Mouse (Mus musculus) monocyte, adult 2 months (primary cell): ENCODE measurements around the gene Foxa2.

Source experiments
- DNase-seq, 2 experiments: peaks; one replicate each; pipeline ENCODE4 v3.0.0; 2022; ENCODE audit warnings: low spot score in 2 of 2, low read depth in 1 of 2

Foxa2 gene

GRCm38 (mm10) chr2:148046799-148047165 lies at the start of gene Foxa2:
Gene Foxa2, minus strand, starts transcription at chr2:148046969.
- DNase-seq: no peak

GRCm38 (mm10) chr2:148092089-148092488 lies 45.3 kb upstream of the Foxa2 start:
- DNase-seq: no peak

GRCm38 (mm10) chr2:148091657-148092056 lies 44.9 kb upstream of the Foxa2 start:
- DNase-seq: no peak

DNA sequence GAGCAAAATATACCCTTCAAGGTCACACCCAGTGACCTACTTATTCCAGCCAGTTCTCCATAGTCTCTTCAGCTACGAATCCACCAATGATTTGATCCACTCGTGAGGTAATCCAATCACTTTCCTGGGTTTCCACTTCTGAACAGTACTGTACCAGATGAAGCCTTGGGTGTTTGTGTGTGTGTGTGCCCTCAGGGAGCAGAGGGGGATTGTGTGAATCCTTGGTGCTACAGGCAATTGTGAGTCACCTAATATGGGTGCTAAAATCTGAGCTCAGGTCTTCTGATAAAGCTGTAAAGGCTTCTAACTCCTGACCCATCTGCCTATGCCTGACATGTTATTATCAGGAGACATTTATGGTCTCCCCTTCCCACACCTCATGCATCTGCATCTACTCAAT lies 43.3 kb upstream of the Foxa2 start:
- DNase-seq: no peak

GRCm38 (mm10) chr2:148085529-148085928 lies 38.8 kb upstream of the Foxa2 start:
- DNase-seq: no peak

GRCm38 (mm10) chr2:148085126-148085525 lies 38.4 kb upstream of the Foxa2 start:
- DNase-seq: no peak

- DNase-seq: no peak
Measured at GRCm38 (mm10) chr2:148082283-148082682, 35.5 kb upstream of the Foxa2 start.

GRCm38 (mm10) chr2:148060705-148061104 lies 13.9 kb upstream of the Foxa2 start:
- no peak for DNase-seq

DNA sequence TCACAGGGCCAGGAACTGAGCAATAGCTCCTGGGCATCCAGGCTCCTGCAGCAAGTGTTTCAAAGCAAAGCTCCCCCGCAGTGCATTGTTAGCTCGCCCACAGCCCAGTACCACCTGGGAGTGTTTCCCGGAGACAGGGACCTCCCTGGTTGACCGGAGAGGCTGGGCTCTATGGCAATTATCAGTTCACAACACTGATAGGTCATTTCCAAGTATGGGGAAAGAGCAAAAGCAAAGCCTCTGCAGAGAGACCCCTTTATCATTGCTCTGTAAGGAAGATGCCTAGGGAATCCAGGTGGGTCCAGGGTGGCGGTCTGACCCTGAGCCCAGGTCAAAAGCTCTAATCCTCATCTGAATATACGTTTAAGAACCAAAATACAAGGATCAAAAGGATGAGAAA lies 6.6 kb upstream of the Foxa2 start:
- no peak for DNase-seq

DNA sequence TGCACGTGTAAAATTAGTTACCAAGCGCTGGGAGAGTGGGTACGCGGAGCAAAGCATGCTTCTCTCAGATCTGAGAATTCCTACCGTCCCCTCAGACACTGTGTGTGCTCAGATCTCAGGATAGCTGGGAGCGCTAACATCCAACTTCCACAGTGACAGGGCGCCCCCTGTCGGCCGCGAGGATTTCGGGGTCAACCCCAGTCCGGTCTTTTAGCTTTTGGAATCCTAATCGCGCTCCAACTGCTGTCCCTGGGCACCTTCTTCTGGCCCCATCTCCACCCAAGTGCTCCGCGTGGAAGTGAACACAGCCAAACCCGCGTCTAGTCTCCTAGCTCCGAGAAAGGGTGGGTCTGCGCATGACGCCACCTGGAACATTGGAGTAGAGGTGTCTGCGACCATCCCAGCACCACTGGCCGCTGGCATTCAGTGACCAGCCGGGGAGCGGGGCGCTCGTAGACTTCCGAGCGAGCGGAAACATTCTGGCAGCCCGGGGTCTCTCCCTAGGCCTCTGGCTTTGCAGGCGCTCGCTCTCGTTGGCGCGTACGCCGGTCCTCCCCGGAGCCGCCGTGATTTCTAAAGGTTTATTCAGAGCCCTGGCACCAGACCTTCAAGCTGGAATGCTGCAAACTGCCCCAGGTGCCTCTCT lies 1.8 kb upstream of the Foxa2 start:
- DNase-seq: no peak

DNA sequence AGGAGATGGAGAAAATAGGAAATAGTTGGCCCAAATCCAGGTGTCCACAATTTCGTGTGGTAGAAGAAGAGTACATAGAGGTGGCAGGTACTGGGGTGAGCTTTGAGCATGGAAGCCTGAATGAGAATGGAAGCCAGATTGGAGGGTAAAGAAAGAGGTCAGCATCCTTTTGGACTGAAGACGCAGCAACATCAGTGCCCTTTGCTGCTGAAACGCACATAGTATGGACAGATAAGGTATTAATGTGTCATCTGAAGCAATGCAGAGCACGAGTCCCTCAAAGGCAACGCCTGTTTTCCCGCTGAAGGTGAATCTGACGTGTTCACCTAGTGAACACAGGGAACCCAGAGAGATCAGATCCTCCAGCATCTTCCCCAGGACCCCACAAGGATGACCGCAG lies 842 bp upstream of the Foxa2 start:
- no peak for DNase-seq

DNA sequence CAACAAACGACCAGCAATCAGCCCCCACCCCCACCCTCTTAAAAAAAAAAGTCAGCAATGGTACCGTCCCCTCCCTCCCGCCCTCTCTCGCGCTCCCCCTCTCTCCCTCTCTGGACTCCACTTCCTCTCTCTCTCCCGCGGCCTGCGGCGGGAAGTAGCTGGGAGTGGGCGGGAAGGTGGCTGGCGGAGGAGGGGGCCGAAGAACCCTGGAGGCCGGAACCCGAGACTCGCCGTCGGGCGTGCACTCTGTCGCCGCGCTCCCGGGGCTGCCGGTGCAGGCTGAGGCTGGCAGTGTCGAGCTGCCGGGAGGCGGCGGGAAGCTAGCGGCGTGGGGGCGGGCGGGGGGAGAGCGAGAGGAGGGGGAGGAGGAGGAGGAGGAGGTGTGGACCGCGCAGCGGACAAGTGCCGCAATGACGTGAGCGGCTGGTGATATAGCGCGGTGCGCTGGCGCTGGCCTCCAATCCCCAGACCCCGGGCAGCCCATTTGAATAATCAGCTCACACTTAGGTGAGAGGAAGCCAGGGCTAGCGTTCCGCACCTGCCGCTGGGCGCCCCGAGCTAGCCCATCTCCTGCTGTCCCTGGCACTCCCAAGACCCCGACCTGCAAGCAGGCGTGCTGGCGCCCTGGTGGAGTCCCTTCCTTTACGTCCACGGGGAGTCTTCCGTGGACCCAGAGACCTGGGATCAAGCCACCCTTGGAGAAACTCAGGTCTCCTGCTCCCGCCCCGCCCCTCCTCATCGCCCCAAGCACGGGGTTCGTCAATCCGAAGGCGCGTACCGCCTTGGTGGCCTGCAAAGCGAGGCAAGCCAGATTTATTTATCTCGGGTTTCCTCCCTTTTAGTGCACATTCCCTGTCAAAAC lies 601 bp downstream of the Foxa2 start:
- DNase-seq: no peak

GRCm38 (mm10) chr2:148045543-148045936 lies 1.2 kb downstream of the Foxa2 start:
- no peak for DNase-seq

- DNase-seq: no peak
Measured at GRCm38 (mm10) chr2:148044877-148045539, 1.8 kb downstream of the Foxa2 start.

GRCm38 (mm10) chr2:148043976-148044876 lies 2.5 kb downstream of the Foxa2 start:
- DNase-seq: no peak

DNA sequence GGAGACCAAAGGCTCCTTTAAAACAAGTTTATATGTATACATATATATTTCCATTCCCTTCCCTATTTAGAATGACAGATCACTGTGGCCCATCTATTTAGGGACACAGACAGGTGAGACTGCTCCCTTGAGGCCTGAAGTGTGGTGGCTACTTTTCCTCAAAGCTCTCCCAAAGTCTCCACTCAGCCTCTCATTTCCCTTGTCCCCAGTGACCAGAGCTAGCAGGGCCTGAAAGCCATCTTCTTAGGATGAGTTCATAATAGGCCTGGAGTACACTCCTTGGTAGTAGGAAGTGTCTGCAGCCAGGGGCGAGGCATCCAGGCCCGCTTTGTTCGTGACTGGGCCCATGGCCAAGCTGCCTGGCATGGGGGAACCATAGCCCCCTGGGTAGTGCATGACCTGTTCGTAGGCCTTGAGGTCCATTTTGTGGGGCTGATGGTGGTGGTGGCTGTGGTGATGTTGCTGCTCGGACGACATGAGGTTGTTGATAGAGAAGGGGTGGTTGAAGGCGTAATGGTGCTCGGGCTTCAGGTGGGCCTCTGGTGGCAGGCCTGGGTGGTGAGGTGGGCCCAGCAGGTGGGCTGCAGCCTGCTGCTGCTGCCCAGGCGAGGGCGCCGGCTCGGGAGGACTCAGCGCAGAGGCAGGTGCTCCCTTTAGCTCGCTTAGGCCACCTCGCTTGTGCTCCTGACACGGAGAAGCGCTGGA lies 3.3 kb downstream of the Foxa2 start:
- no peak for DNase-seq

DNA sequence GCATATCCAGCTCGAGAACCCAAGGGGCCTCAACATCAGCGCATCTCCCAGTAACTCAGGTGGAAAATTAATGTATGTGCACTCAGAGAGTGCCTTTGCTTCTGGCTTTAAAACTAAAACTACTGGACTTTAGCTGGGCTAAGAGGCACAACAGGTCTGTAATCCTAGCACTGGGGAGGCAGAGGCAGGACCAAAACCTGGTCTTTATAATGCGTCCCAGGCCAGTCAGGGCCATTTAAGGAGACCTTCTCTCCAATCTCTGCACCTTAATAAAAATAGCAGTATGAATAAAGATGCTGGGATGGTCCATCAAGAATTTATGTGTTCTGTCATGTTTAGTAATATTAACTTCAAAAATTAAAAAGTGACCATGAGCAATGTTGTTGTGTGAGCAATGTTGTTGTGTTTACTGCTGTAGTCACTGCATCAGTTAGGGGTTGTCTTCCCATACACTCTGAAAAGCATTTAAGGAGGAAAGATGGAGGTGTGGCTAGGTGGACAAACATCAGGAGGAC lies 4.6 kb downstream of the Foxa2 start:
- DNase-seq: no peak

DNA sequence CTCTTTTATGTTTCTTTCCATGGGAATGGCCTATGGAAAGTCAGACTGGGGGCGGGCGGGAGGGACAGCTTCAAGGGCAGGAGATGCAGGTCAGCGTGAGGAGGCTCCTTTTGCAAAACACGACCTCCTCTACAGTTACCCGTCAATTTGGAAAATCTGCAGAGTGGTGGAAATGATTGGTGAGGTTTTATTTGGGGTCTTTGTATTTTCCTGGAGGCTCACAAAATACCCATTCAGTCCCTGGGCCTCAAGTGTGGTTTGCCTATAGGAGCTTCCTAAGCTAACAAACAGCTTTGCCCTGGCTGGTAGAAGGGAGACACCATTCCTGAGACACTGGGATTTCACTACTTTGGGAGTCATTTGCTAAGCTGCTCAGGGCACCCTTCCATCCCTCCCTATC lies 5.4 kb downstream of the Foxa2 start:
- no peak for DNase-seq

DNA sequence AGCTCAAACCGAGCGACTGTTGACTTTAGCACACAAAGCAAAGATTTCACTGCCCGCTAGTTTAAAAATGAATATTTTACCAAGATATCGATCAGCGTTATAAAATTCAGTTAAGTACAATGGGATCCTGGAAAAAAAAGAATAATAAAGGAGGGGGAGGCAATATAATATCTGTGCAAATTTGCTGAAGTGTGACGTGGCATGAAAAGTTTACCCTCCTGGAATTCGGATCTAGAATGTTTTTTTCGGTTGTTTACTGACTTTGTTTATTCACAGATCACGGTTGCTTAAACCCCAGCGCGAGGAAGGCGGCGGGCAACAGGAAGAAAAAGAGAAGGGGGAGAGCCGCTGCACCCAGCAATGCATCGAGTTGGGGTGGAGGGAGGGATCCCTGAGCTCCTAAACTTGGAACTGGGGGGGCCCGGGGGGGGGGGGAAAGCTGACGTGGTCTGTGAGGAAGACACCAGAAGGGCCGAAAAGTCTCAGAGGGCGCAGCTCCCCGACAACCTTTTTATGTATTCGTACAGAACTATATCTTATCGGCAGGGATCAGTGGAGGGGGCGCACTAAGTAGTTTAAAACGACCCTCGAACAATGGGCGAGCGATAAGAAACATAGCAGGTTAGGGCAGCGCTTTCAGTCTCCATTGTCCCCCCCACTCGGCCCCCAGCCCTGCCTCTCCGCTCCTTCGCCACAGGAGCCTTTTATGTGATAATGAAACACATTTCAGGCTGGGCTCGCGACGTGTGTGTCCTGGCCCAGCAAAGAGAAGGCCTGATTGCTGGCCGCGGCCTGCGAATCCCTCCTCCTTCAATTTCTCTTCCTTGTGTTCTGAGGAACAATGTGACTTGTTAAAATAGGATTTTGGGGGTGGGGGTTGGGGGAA lies 6.3 kb downstream of the Foxa2 start:
- DNase-seq: no peak
